Mouse (Mus musculus): ENCODE data around the gene Ppp2r5b. TPM values are rescaled to one million over a fixed set of nuclear protein-coding genes. Genes with fewer than 3 reads are reported as not detected.
A peak's percentile ranks its signal among the peaks of the same experiment; 100 is the strongest.

Gene Ppp2r5b
- total and polyA plus RNA-seq, 2 experiments from 2014 or later, result 18.3 to 20.6 TPM

DNA sequence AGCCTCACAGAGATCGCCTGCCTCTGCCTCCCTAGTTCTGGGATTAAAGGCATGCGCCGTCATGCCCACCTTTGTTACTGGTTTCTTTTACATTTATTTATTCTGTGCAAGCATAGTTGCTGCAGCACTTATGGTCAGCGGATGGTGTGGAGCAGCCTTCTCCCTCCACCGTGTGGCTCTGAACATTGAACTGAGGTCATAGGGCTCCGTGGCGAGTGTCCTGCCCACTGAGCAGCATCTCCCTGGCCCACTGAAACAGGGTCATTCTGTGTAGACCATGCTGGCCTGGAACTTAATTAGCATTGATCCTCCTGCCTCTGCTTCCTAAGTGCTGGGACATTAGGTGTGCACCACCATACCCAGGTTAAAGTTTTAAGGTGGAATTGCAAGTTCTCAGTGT, 44.9 kb upstream of the Ppp2r5b start:
- 90% methylated on average over 7 of the region's 7 CpGs for WGBS
- Histone ChIP-seq H3K36me3 (replicated peaks; ENCODE audit: control insufficient read depth, insufficient read depth, low read length) (peaks cover 46% of the 10 kb centered on the region), H3K4me3 (ENCODE audit: low read depth, low read length) (no peak overlapping the region), H3K27ac (ENCODE audit: low read depth) (no peak overlapping the region), H3K9ac (replicated peaks; ENCODE audit: low read depth, low read length) (no peak overlapping the region), H3K4me2 (ENCODE audit: low read depth, low read length) (0 out of 2 replicates have a peak overlapping the region, but pooled peaks have one; percentile 86), H3K4me1 (ENCODE audit: control insufficient read depth, insufficient read depth) (peaks cover 51% of the 10 kb centered on the region), H3K9me3 (replicated peaks; ENCODE audit: control insufficient read depth, low read length) (no peaks in the 10 kb centered on the region), H3K27me3 (ENCODE audit: control insufficient read depth, insufficient read depth, low read length) (no peaks in the 10 kb centered on the region)
- no peak for TF ChIP-seq EP300 (IDR thresholded peaks at IDR 0.05; ENCODE audit: low read depth)
- DNase-seq (ENCODE audit: low spot score) (no peak), ATAC-seq (ENCODE audit: insufficient read depth, low read depth) (no peak)

DNA sequence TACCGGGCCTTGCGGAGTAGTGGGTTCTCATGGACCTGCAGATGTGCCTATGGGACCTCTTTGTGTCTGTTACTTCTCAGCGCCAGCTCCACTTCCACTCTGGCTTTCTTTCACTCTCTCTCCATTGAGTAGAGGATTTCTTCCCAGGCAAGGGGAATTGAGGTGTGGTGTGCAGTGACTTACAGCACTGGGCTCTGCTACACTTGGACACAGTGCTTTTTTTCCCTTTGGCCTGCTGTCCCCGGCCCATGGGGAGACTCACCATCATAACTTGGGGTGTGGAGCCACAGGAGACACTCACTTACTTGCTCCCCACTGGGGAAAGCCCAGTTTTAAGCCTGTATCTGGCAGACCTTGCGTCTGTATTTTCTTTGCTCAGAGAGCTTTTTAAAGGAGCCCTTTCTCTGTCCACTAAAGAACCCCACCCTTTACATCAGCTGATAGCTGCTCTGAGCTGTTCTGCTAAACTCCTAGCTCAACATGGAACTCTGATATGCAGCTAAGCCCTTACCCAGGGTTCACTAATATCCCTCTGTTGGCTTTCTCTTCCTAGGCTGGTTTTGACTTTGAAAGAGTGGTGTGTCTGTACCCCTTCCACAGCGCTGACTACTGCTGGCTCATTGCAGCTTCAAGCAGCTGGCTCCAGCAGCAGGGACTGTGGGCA, 43.9 kb upstream of the Ppp2r5b start:
- no peak for DNase-seq (ENCODE audit: low spot score)
- Histone ChIP-seq H3K27ac (ENCODE audit: low read depth) (peak overlapping the region; percentile 36), H3K4me2 (ENCODE audit: low read depth, low read length) (peak overlapping the region; percentile 86), H3K36me3 (replicated peaks; ENCODE audit: control insufficient read depth, insufficient read depth, low read length) (peaks cover 46% of the 10 kb centered on the region), H3K9me3 (replicated peaks; ENCODE audit: control insufficient read depth, low read length) (no peaks in the 10 kb centered on the region), H3K4me1 (ENCODE audit: control insufficient read depth, insufficient read depth) (peaks cover 43% of the 10 kb centered on the region), H3K27me3 (ENCODE audit: control insufficient read depth, insufficient read depth, low read length) (no peaks in the 10 kb centered on the region), H3K9ac (replicated peaks; ENCODE audit: low read depth, low read length) (peak overlapping the region; percentile 74), H3K4me3 (ENCODE audit: low read depth, low read length) (peak overlapping the region; percentile 76)
- no peak for TF ChIP-seq CTCF (IDR thresholded peaks at IDR 0.05; ENCODE audit: low read depth)
- no peak for TF ChIP-seq EP300 (IDR thresholded peaks at IDR 0.05; ENCODE audit: low read depth)
- no peak for ATAC-seq (ENCODE audit: insufficient read depth, low read depth)
- 70% methylated on average over 6 of the region's 6 CpGs for WGBS

DNA sequence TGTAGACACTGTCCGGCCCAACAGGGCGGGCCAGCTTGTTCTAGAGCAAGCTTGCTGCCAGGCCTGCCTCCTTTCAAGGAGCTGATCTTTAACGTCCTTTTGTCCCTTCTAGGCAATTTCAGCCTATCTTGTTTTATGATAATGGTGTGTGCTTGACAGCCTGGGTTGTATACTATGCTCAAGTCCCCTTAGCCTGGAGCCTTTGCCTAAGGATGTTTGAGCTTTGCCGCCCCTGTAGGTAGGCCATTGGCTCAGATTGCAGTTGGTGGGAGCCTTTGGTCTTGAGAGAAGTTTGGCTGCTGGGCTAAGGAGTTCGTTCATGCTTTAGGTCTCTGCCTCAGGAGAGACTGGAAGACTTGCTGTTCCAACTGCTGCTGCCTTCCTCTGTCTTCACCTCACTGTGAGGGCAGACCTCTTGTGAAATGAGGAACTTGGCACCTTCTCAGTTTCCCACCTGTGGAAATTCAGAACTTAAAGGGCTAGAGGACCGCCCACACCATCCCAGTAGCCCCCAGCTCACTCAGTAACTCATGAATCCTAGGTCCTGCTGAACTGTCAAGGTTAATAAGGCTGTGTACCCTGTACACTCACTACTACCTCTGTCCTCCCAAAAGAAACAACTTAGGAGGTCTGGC, 42.9 kb upstream of the Ppp2r5b start:
- WGBS, result 25% methylated on average over 6 of the region's 6 CpGs
- peaks cover 40% of the 10 kb centered on the region for H3K4me1 ChIP-seq (ENCODE audit: control insufficient read depth, insufficient read depth)

DNA sequence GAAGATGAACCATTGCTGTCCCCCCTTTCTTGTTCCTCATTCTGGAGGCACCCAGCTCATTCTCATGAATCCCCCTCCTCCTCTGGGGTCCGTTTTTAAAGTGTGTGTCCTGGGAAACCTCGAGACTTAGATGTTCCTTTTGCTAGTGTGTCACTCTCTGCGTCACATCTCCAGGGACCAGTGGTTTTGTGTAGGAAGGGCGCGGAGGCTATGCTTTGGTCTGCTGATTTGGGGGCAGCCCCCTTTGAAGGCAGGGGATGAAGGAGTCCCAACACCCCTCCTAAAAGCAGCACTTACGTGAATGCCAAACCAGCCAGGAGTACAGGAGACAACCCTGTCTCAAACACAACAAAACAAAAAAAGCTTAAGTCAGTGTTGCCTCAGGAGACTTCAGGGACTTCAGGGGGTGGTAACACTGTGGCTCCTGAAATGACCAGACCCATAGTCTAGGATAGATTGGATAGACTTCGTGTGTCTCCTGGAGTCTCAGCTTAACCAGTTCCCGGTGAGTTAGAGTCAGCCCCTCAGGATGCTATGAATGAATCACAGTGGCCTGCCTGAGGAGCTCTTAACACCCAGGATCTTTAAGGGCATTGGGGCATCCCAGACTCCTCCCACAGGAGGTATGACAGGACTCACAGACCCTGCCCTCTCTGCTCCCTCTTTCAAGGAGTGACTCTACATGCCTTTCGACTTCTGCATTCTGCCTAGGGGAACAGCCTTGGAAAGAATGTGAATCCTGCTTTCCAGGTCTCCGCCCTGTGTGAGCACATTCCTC, 42.2 kb upstream of the Ppp2r5b start:
- TF ChIP-seq CTCF (IDR thresholded peaks at IDR 0.05; ENCODE audit: low read depth), result no peak
- no peak for TF ChIP-seq EP300 (IDR thresholded peaks at IDR 0.05; ENCODE audit: low read depth)
- Histone ChIP-seq H3K36me3 (replicated peaks; ENCODE audit: control insufficient read depth, insufficient read depth, low read length) (peaks cover 35% of the 10 kb centered on the region), H3K27me3 (ENCODE audit: control insufficient read depth, insufficient read depth, low read length) (no peaks in the 10 kb centered on the region), H3K4me3 (ENCODE audit: low read depth, low read length) (peak overlapping the region; percentile 76), H3K4me2 (ENCODE audit: low read depth, low read length) (peak overlapping the region; percentile 86), H3K4me1 (ENCODE audit: control insufficient read depth, insufficient read depth) (peaks cover 44% of the 10 kb centered on the region), H3K9me3 (replicated peaks; ENCODE audit: control insufficient read depth, low read length) (no peaks in the 10 kb centered on the region), H3K9ac (replicated peaks; ENCODE audit: low read depth, low read length) (peak overlapping the region; percentile 74), H3K27ac (ENCODE audit: low read depth) (peak overlapping the region; percentile 76)
- ATAC-seq (ENCODE audit: insufficient read depth, low read depth), result peak; percentile 42
- DNase-seq (ENCODE audit: low spot score), result peak; percentile 92
- 3% methylated on average over 10 of the region's 10 CpGs for WGBS

More for the DNA sequence above, 42.9 kb upstream of the Ppp2r5b start:
- Histone ChIP-seq H3K9ac (replicated peaks; ENCODE audit: low read depth, low read length) (peak overlapping the region; percentile 74), H3K27ac (ENCODE audit: low read depth) (peak overlapping the region; percentile 76), H3K9me3 (replicated peaks; ENCODE audit: control insufficient read depth, low read length) (no peaks in the 10 kb centered on the region), H3K4me2 (ENCODE audit: low read depth, low read length) (peak overlapping the region; percentile 86), H3K36me3 (replicated peaks; ENCODE audit: control insufficient read depth, insufficient read depth, low read length) (peaks cover 42% of the 10 kb centered on the region), H3K4me3 (ENCODE audit: low read depth, low read length) (peak overlapping the region; percentile 76), H3K27me3 (ENCODE audit: control insufficient read depth, insufficient read depth, low read length) (no peaks in the 10 kb centered on the region)
- TF ChIP-seq CTCF (IDR thresholded peaks at IDR 0.05; ENCODE audit: low read depth) (no peak), EP300 (IDR thresholded peaks at IDR 0.05; ENCODE audit: low read depth) (no peak)
- ATAC-seq (ENCODE audit: insufficient read depth, low read depth) (no peak), DNase-seq (ENCODE audit: low spot score) (no peak)
